Mouse (Mus musculus): Measurements from ENCODE around the gene Lag3.
A peak's percentile ranks its signal among the peaks of the same experiment; 100 is the strongest.

The Lag3 gene

GRCm38 (mm10) chr6:124858561-124859318 lies 52.8 kb downstream of the Lag3 start:
- no peak for DNase-seq (ENCODE audit: low read depth)

GRCm38 (mm10) chr6:124857840-124858530 lies 53.5 kb downstream of the Lag3 start:
- no peak for DNase-seq (ENCODE audit: low read depth)

GRCm38 (mm10) chr6:124856916-124857839 lies 54.3 kb downstream of the Lag3 start, which contains the start of gene P3h3:
P3h3 (minus strand) TSS chr6:124857752.
- peak; percentile 32 for DNase-seq (ENCODE audit: low read depth)

- no peak for DNase-seq (ENCODE audit: low read depth)
Observed at GRCm38 (mm10) chr6:124856321-124856720, 55.2 kb downstream of the Lag3 start.

- no peak for DNase-seq (ENCODE audit: low read depth)
Observed at GRCm38 (mm10) chr6:124854647-124855046, 56.9 kb downstream of the Lag3 start.
